Mouse (Mus musculus) G1E (cell line): ENCODE results near the gene Helb.

Experiments
- CTCF ChIP-seq: IDR thresholded peaks from 2 replicates; pipeline ENCODE4 v1.5.1; 2012; ENCODE audit warnings: low read depth, low read length, inconsistent platforms, mixed read lengths
- GATA1 ChIP-seq: IDR thresholded peaks from 2 replicates; pipeline ENCODE4 v1.6.1; 2012; ENCODE audit warnings: borderline replicate concordance, low read length, inconsistent platforms, mixed read lengths
- POLR2AphosphoS5 ChIP-seq: IDR thresholded peaks from 2 replicates; pipeline ENCODE4 v1.6.1; 2012; ENCODE audit warnings: low read depth, low read length, inconsistent platforms; ENCODE audit not compliant: insufficient replicate concordance

- TF ChIP-seq GATA1 (no peak), CTCF (no peak), POLR2AphosphoS5 (no peak)
Observed at GRCm38 (mm10) chr10:120133697-120134096, 20.9 kb upstream of the Helb start.
